8 mouse cellular contexts compared by ENCODE assay signal in the genomic region with DNA sequence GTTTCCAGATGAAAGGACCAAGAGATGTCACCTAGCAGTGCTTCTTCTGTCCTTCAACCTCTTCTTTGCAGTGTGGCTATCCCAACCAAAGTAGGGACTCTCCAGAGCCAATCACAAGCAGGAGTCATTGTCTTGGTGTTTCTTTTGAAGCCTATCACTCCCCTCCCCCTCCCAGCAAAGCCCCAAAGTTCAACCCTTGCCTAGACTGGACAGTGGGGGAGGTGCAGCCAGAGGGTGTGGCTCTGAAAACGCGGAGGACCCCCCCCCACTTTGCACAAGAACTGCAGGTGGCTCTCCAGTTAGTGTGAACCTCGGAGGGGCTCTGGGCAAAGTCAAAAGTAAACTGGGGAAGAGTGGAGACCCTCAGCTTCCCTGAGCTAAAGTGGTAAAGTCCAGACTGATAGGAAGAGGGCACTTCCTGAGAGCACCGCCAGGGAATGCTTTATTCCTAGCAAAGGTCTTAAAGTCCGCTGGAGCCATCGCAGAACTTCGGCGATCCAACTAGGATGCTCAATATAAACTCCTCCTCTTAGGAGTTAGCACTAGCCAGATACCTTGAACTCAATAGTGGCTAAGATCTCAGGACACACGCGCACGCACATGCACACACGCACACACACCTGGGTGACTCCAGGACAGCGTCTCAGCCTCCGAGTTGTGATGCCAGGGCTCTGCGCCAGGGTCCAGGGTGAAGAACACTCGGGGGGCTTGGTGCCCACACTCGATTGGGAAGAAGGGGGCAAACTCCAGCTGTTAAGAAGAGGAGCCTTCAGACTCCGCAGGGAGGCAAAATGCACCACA. TPM values are rescaled to one million over a fixed set of nuclear protein-coding genes. Genes with fewer than 3 reads are reported as not detected.
A peak's percentile ranks its signal among the peaks of the same experiment; 100 is the strongest.
DNase-seq lines count a peak whose midpoint lies in the region; ATAC-seq and TF ChIP-seq lines count a peak whose summit lies in the region.

No protein-coding gene starts in this region.

- TF ChIP-seq EP300 in ES-Bruce4 (IDR thresholded peaks at IDR 0.05; ENCODE audit: insufficient read depth, low read depth, low read length), result peak; percentile 81

- no peaks in the 10 kb centered on the region for H3K9me3 ChIP-seq in ES-Bruce4 (replicated peaks; ENCODE audit: control insufficient read depth, insufficient read depth, low read length, poor library complexity, severe bottlenecking)
- no peaks in the 10 kb centered on the region for H3K9me3 ChIP-seq in embryonic facial prominence, embryonic 15.5 days (replicated peaks)
- no peaks in the 10 kb centered on the region; the same call in 1 of the 2 replicates for H3K9me3 ChIP-seq in intestine, embryonic 16.5 days (ENCODE audit: control insufficient read depth, low read length)

- H3K27me3 ChIP-seq in ES-Bruce4 (ENCODE audit: control insufficient read depth, insufficient read depth, low read length, poor library complexity, severe bottlenecking), result no peaks in the 10 kb centered on the region
- no peaks in the 10 kb centered on the region for H3K27me3 ChIP-seq in embryonic facial prominence, embryonic 15.5 days
- no peaks in the 10 kb centered on the region for H3K27me3 ChIP-seq in intestine, embryonic 16.5 days (replicated peaks; ENCODE audit: control insufficient read depth, insufficient read depth, low read length)

- ATAC-seq in embryonic facial prominence, embryonic 15.5 days (ENCODE audit: insufficient number of reproducible peaks, low FRiP score, low TSS enrichment, low read depth), result no peak
- no peak for ATAC-seq in intestine, embryonic 16.5 days
- ATAC-seq in megakaryocyte progenitor cell, adult 5-6 weeks (replicated peaks; ENCODE audit: poor library complexity), result no peak

- peaks cover 14% of the 10 kb centered on the region for H3K4me1 ChIP-seq in ES-Bruce4 (ENCODE audit: control insufficient read depth, insufficient read depth, low read length)
- peaks cover 63% of the 10 kb centered on the region for H3K4me1 ChIP-seq in embryonic facial prominence, embryonic 15.5 days
- peaks cover 58% of the 10 kb centered on the region for H3K4me1 ChIP-seq in intestine, embryonic 16.5 days (ENCODE audit: control insufficient read depth, insufficient read depth, low read length)

- peak overlapping the region; percentile 83 for H3K4me3 ChIP-seq in ES-Bruce4 (ENCODE audit: low read depth, low read length)
- H3K4me3 ChIP-seq in embryonic facial prominence, embryonic 15.5 days (replicated peaks), result peak overlapping the region; percentile 90
- peak overlapping the region; percentile 91 for H3K4me3 ChIP-seq in intestine, embryonic 16.5 days (ENCODE audit: low read length)

- no peaks in the 10 kb centered on the region for H3K36me3 ChIP-seq in ES-Bruce4 (ENCODE audit: control insufficient read depth, insufficient read depth, low read length, poor library complexity, severe bottlenecking)
- no peaks in the 10 kb centered on the region for H3K36me3 ChIP-seq in embryonic facial prominence, embryonic 15.5 days
- no peaks in the 10 kb centered on the region for H3K36me3 ChIP-seq in intestine, embryonic 16.5 days (ENCODE audit: control insufficient read depth, insufficient read depth, low read length)

- no peak for TF ChIP-seq POLR2A in ES-Bruce4 (IDR thresholded peaks at IDR 0.05; ENCODE audit: insufficient read depth, low read length)

- peak overlapping the region; percentile 69 for H3K9ac ChIP-seq in ES-Bruce4 (ENCODE audit: low read depth, poor library complexity, severe bottlenecking)
- peak overlapping the region; percentile 78 for H3K9ac ChIP-seq in embryonic facial prominence, embryonic 15.5 days
- peak overlapping the region; percentile 87 for H3K9ac ChIP-seq in intestine, embryonic 16.5 days (ENCODE audit: low read depth, low read length)

- WGBS in embryonic facial prominence, embryonic 15.5 days, result 0% methylated on average over 18 of the region's 18 CpGs
- WGBS in intestine, embryonic 16.5 days, result under 1% methylated on average over 18 of the region's 18 CpGs

- H3K27ac ChIP-seq in ES-Bruce4 (ENCODE audit: insufficient read depth, low read length), result no peak overlapping the region
- peak overlapping the region; percentile 97 for H3K27ac ChIP-seq in embryonic facial prominence, embryonic 15.5 days (replicated peaks)
- peak overlapping the region; percentile 50; the same call in 1 of the 2 replicates for H3K27ac ChIP-seq in intestine, embryonic 16.5 days (ENCODE audit: low read length)

- peak; percentile 72 for DNase-seq in A20 (ENCODE audit: low read depth, low spot score)
- peak; percentile 51 for DNase-seq in mesoderm, embryonic 11.5 days (ENCODE audit: low read depth, low spot score)
- peak; percentile 43 for DNase-seq in thymus, postnatal 25 days
- no peak for DNase-seq in adrenal gland, postnatal 10 days

- TF ChIP-seq CTCF in ES-Bruce4 (IDR thresholded peaks at IDR 0.05; ENCODE audit: low read depth, low read length), result no peak

- H3K4me2 ChIP-seq in embryonic facial prominence, embryonic 15.5 days (replicated peaks), result peak overlapping the region; percentile 89
- H3K4me2 ChIP-seq in intestine, embryonic 16.5 days (ENCODE audit: low read depth, low read length), result peak overlapping the region; percentile 97

RNA-seq across cellular contexts. Expression of a gene that starts 0.9 kb away (rescaled TPM):
- polyA plus RNA-seq in ES-Bruce4 (2011; ENCODE audit: insufficient read depth, insufficient read length, low read depth, missing spikeins), result 21.7 and 22.1 TPM in 2 replicates
- polyA plus RNA-seq in embryonic facial prominence, embryonic 15.5 days (2015; fragmentation: Nextera tagmentation; extraction: Ambion mirVana), result 5.1 and 6.7 TPM in 2 replicates
- polyA plus RNA-seq in intestine, embryonic 16.5 days (2015; fragmentation: Nextera tagmentation; extraction: Ambion mirVana), result 2.3 and 2.4 TPM in 2 replicates
- total RNA-seq in megakaryocyte progenitor cell, adult 5-6 weeks (2015), result 0.20 and 0.56 TPM in 2 replicates
- 0.51 and 0.71 TPM in 2 replicates for total RNA-seq in megakaryocyte progenitor cell, adult 5-6 weeks (2017)
- 10 to 100 TPM; 18.6 to 23.1 TPM for total RNA-seq in adrenal gland, postnatal 10 days (2021)

RNA-seq across cellular contexts. Expression of a gene that starts 49.4 kb away (rescaled TPM):
- polyA plus RNA-seq in ES-Bruce4 (2011; ENCODE audit: insufficient read depth, insufficient read length, low read depth, missing spikeins), result 189 TPM in 2 replicates
- polyA plus RNA-seq in embryonic facial prominence, embryonic 15.5 days (2015; fragmentation: Nextera tagmentation; extraction: Ambion mirVana), result 58.3 and 60.6 TPM in 2 replicates
- polyA plus RNA-seq in intestine, embryonic 16.5 days (2015; fragmentation: Nextera tagmentation; extraction: Ambion mirVana), result 58.4 and 63.6 TPM in 2 replicates
- 38.1 and 42.7 TPM in 2 replicates for total RNA-seq in megakaryocyte progenitor cell, adult 5-6 weeks (2015)
- 123 and 126 TPM in 2 replicates for total RNA-seq in megakaryocyte progenitor cell, adult 5-6 weeks (2017)
- total RNA-seq in adrenal gland, postnatal 10 days (2021), result 10 to 100 TPM; 21.6 to 27.2 TPM
